Mouse (Mus musculus): ENCODE results near the gene Asb2. TPM values are rescaled to one million over a fixed set of nuclear protein-coding genes. Genes with fewer than 3 reads are reported as not detected.

Gene Asb2
- 3.6 and 5.1 TPM in 2 replicates for polyA plus RNA-seq (2012; rRNA removed)

- H3K27me3 ChIP-seq (ENCODE audit: control insufficient read depth, insufficient read depth, low read length) = no peaks in the 10 kb centered on the region
- peak within 1 kb of the TSS; percentile 20 for H3K4me3 ChIP-seq (ENCODE audit: control insufficient read depth, low read depth, low read length)
- TF ChIP-seq POLR2A (IDR thresholded peaks at IDR 0.05; ENCODE audit: control insufficient read depth, low read depth, low read length) = no peak
- no peak for TF ChIP-seq CTCF (IDR thresholded peaks at IDR 0.05; ENCODE audit: control insufficient read depth, insufficient read depth, insufficient replicate concordance, low read depth, low read length)
- no peaks in the 10 kb centered on the region for H3K4me1 ChIP-seq (ENCODE audit: control insufficient read depth, insufficient read depth, low read length)
- H3K36me3 ChIP-seq (ENCODE audit: control insufficient read depth, insufficient read depth, low read length) = no peaks in the 10 kb centered on the region
- H3K27ac ChIP-seq (ENCODE audit: control insufficient read depth, insufficient read depth, low read depth, low read length) = peak within 1 kb of the TSS; percentile 63
Measured at GRCm38 (mm10) chr12:103355746-103356414, at the start of gene Asb2. Asb2 (minus strand) TSS chr12:103356001.

GRCm38 (mm10) chr12:103404131-103404530, 48.3 kb upstream of the Asb2 start:
- H3K27ac ChIP-seq (ENCODE audit: control insufficient read depth, insufficient read depth, low read depth, low read length) = no peak overlapping the region

GRCm38 (mm10) chr12:103396751-103397150, 41.0 kb upstream of the Asb2 start:
- no peak overlapping the region for H3K27ac ChIP-seq (ENCODE audit: control insufficient read depth, insufficient read depth, low read depth, low read length)
- no peak overlapping the region for H3K4me3 ChIP-seq (ENCODE audit: control insufficient read depth, low read depth, low read length)
- TF ChIP-seq POLR2A (IDR thresholded peaks at IDR 0.05; ENCODE audit: control insufficient read depth, low read depth, low read length) (no peak), CTCF (IDR thresholded peaks at IDR 0.05; ENCODE audit: control insufficient read depth, insufficient read depth, insufficient replicate concordance, low read depth, low read length) (no peak)
- no peaks in the 10 kb centered on the region for H3K27me3 ChIP-seq (ENCODE audit: control insufficient read depth, insufficient read depth, low read length)
- H3K36me3 ChIP-seq (ENCODE audit: control insufficient read depth, insufficient read depth, low read length) = no peaks in the 10 kb centered on the region
- H3K4me1 ChIP-seq (ENCODE audit: control insufficient read depth, insufficient read depth, low read length) = no peaks in the 10 kb centered on the region; the same call in 1 of the 2 replicates

More at GRCm38 (mm10) chr12:103404131-103404530, 48.3 kb upstream of the Asb2 start:
- no peaks in the 10 kb centered on the region; the same call in 1 of the 2 replicates for H3K36me3 ChIP-seq (ENCODE audit: control insufficient read depth, insufficient read depth, low read length)
- H3K4me1 ChIP-seq (ENCODE audit: control insufficient read depth, insufficient read depth, low read length) = no peaks in the 10 kb centered on the region
- H3K27me3 ChIP-seq (ENCODE audit: control insufficient read depth, insufficient read depth, low read length) = no peaks in the 10 kb centered on the region
- no peak overlapping the region for H3K4me3 ChIP-seq (ENCODE audit: control insufficient read depth, low read depth, low read length)
- TF ChIP-seq CTCF (IDR thresholded peaks at IDR 0.05; ENCODE audit: control insufficient read depth, insufficient read depth, insufficient replicate concordance, low read depth, low read length) = no peak
- no peak for TF ChIP-seq POLR2A (IDR thresholded peaks at IDR 0.05; ENCODE audit: control insufficient read depth, low read depth, low read length)

- TF ChIP-seq CTCF (IDR thresholded peaks at IDR 0.05; ENCODE audit: control insufficient read depth, insufficient read depth, insufficient replicate concordance, low read depth, low read length) (no peak), POLR2A (IDR thresholded peaks at IDR 0.05; ENCODE audit: control insufficient read depth, low read depth, low read length) (no peak)
- no peak overlapping the region for H3K27ac ChIP-seq (ENCODE audit: control insufficient read depth, insufficient read depth, low read depth, low read length)
Measured at GRCm38 (mm10) chr12:103395486-103396275, 39.9 kb upstream of the Asb2 start.

GRCm38 (mm10) chr12:103393528-103393927, 37.7 kb upstream of the Asb2 start:
- H3K27me3 ChIP-seq (ENCODE audit: control insufficient read depth, insufficient read depth, low read length) = no peaks in the 10 kb centered on the region
- no peak overlapping the region for H3K27ac ChIP-seq (ENCODE audit: control insufficient read depth, insufficient read depth, low read depth, low read length)

More at GRCm38 (mm10) chr12:103395486-103396275, 39.9 kb upstream of the Asb2 start:
- Histone ChIP-seq H3K36me3 (ENCODE audit: control insufficient read depth, insufficient read depth, low read length) (no peaks in the 10 kb centered on the region), H3K4me3 (ENCODE audit: control insufficient read depth, low read depth, low read length) (no peak overlapping the region), H3K4me1 (ENCODE audit: control insufficient read depth, insufficient read depth, low read length) (no peaks in the 10 kb centered on the region; the same call in 1 of the 2 replicates), H3K27me3 (ENCODE audit: control insufficient read depth, insufficient read depth, low read length) (no peaks in the 10 kb centered on the region)

GRCm38 (mm10) chr12:103391098-103391497, 35.3 kb upstream of the Asb2 start:
- Histone ChIP-seq H3K27ac (ENCODE audit: control insufficient read depth, insufficient read depth, low read depth, low read length) (no peak overlapping the region), H3K36me3 (ENCODE audit: control insufficient read depth, insufficient read depth, low read length) (no peaks in the 10 kb centered on the region), H3K27me3 (ENCODE audit: control insufficient read depth, insufficient read depth, low read length) (no peaks in the 10 kb centered on the region), H3K4me1 (ENCODE audit: control insufficient read depth, insufficient read depth, low read length) (peaks cover 4% of the 10 kb centered on the region; the same call in 1 of the 2 replicates), H3K4me3 (ENCODE audit: control insufficient read depth, low read depth, low read length) (peak overlapping the region; percentile 59)
- TF ChIP-seq POLR2A (IDR thresholded peaks at IDR 0.05; ENCODE audit: control insufficient read depth, low read depth, low read length) (no peak), CTCF (IDR thresholded peaks at IDR 0.05; ENCODE audit: control insufficient read depth, insufficient read depth, insufficient replicate concordance, low read depth, low read length) (no peak)

More at GRCm38 (mm10) chr12:103393528-103393927, 37.7 kb upstream of the Asb2 start:
- no peaks in the 10 kb centered on the region for H3K36me3 ChIP-seq (ENCODE audit: control insufficient read depth, insufficient read depth, low read length)
- no peak for TF ChIP-seq POLR2A (IDR thresholded peaks at IDR 0.05; ENCODE audit: control insufficient read depth, low read depth, low read length)
- TF ChIP-seq CTCF (IDR thresholded peaks at IDR 0.05; ENCODE audit: control insufficient read depth, insufficient read depth, insufficient replicate concordance, low read depth, low read length) = no peak
- peak overlapping the region; percentile 27; the same call in 1 of the 2 replicates for H3K4me3 ChIP-seq (ENCODE audit: control insufficient read depth, low read depth, low read length)
- peaks cover 4% of the 10 kb centered on the region; the same call in 1 of the 2 replicates for H3K4me1 ChIP-seq (ENCODE audit: control insufficient read depth, insufficient read depth, low read length)

- Histone ChIP-seq H3K4me3 (ENCODE audit: control insufficient read depth, low read depth, low read length) (peak overlapping the region; percentile 96), H3K4me1 (ENCODE audit: control insufficient read depth, insufficient read depth, low read length) (peaks cover 4% of the 10 kb centered on the region; the same call in 1 of the 2 replicates), H3K27me3 (ENCODE audit: control insufficient read depth, insufficient read depth, low read length) (no peaks in the 10 kb centered on the region), H3K27ac (ENCODE audit: control insufficient read depth, insufficient read depth, low read depth, low read length) (no peak overlapping the region), H3K36me3 (ENCODE audit: control insufficient read depth, insufficient read depth, low read length) (no peaks in the 10 kb centered on the region)
- no peak for TF ChIP-seq CTCF (IDR thresholded peaks at IDR 0.05; ENCODE audit: control insufficient read depth, insufficient read depth, insufficient replicate concordance, low read depth, low read length)
Measured at GRCm38 (mm10) chr12:103389982-103390381, 34.2 kb upstream of the Asb2 start.
